16 mouse cellular contexts compared by ENCODE assay signal in genomic region chr2:32306176-32306575, GRCm38 (mm10).
"Had no signal": no experiment of that assay in that cellular context is flagged by ENCODE, and none has a peak within 500 bp of the region (broad histone marks: within the 10 kb centered on the region; RNA-seq: fewer than 3 reads in every experiment).

No protein-coding gene starts in this region.

- H3K4me2 ChIP-seq: kidney, embryonic 15.5 days; limb, embryonic 15.5 days; liver, embryonic 13.5 days; lung, embryonic 15.5 days; midbrain, embryonic 11.5 days had no signal

- H3K27me3 ChIP-seq: kidney, embryonic 15.5 days; limb, embryonic 15.5 days; lung, embryonic 15.5 days; megakaryocyte, embryonic 14.5 days had no signal

- H3K9ac ChIP-seq: kidney, embryonic 15.5 days; limb, embryonic 15.5 days; liver, embryonic 13.5 days; liver, postnatal 0 days; lung, embryonic 15.5 days had no signal

- H3K4me3 ChIP-seq: kidney, embryonic 15.5 days; limb, embryonic 15.5 days; liver, embryonic 13.5 days; lung, embryonic 15.5 days; megakaryocyte, embryonic 14.5 days had no signal

- H3K27ac ChIP-seq: kidney, embryonic 15.5 days; liver, embryonic 13.5 days; lung, embryonic 15.5 days; macrophage; stomach, postnatal 0 days had no signal

- ATAC-seq: liver, postnatal 0 days had no signal

- H3K9me3 ChIP-seq: kidney, embryonic 15.5 days; limb, embryonic 15.5 days; liver, embryonic 13.5 days; lung, embryonic 15.5 days; megakaryocyte, embryonic 14.5 days had no signal

- DNase-seq: kidney, postnatal 14 days; layer of hippocampus, adult 9-11 months; layer of hippocampus, postnatal 36 days; left cerebral cortex, postnatal 4 days; liver, embryonic 13.5 days; liver, postnatal 0 days; lung, postnatal 14 days; right cerebral cortex, postnatal 25 days; thymus, postnatal 4 days had no signal
